Mouse (Mus musculus) midbrain, embryonic 11.5 days (tissue): ENCODE data around the gene Gm525. TPM values are rescaled to one million over a fixed set of nuclear protein-coding genes. Genes with fewer than 3 reads are reported as not detected.
"Not testable (repeated sequence)": the region's sequence is repeated elsewhere in the genome, so short reads cannot be mapped to it uniquely, and the experiment has no call there.

Experiments used
- ATAC-seq: fragments of 200-750 bp; cut with Nextera tagmentation; 2 replicates; pipeline ENCODE4 v1.8.0; 2017; ENCODE audit warnings: moderate TSS enrichment, moderate library complexity; ENCODE audit not compliant: low FRiP score
- DNase-seq: peaks from one replicate; pipeline ENCODE4 v3.0.0; 2015; ENCODE audit warnings: low spot score; ENCODE audit errors: missing footprints
- H3K27ac ChIP-seq: fragments of 300-500 bp; sonication (generic); 2 replicates; pipeline ENCODE4 v1.5.1; 2014; ENCODE audit warnings: low read depth, low read length
- H3K27me3 ChIP-seq: fragments of 300-500 bp; sonication (generic); 2 replicates; pipeline ENCODE4 v1.6.1; 2014; ENCODE audit warnings: mild to moderate bottlenecking, low read length, moderate library complexity, mixed read lengths; ENCODE audit not compliant: control insufficient read depth, insufficient read depth
- H3K36me3 ChIP-seq: fragments of 300-500 bp; sonication (generic); 2 replicates; pipeline ENCODE4 v1.6.1; 2014; ENCODE audit warnings: mild to moderate bottlenecking, low read length, moderate library complexity, mixed read lengths; ENCODE audit not compliant: control insufficient read depth, insufficient read depth
- H3K4me1 ChIP-seq: fragments of 300-500 bp; sonication (generic); 2 replicates; pipeline ENCODE4 v1.6.1; 2014; ENCODE audit warnings: low read length; ENCODE audit not compliant: control insufficient read depth, insufficient read depth
- H3K4me2 ChIP-seq: fragments of 300-500 bp; sonication (generic); 2 replicates; pipeline ENCODE4 v1.6.1; 2014; ENCODE audit warnings: mild to moderate bottlenecking, moderate library complexity
- H3K4me3 ChIP-seq: fragments of 300-500 bp; sonication (generic); 2 replicates; pipeline ENCODE4 v1.5.1; 2014; ENCODE audit warnings: low read depth, low read length
- H3K9ac ChIP-seq: fragments of 300-500 bp; sonication (generic); 2 replicates; pipeline ENCODE4 v1.6.1; 2014; ENCODE audit warnings: low read length
- H3K9me3 ChIP-seq: fragments of 300-500 bp; sonication (generic); 2 replicates; pipeline ENCODE4 v1.6.1; 2016; ENCODE audit warnings: low read length; ENCODE audit not compliant: control insufficient read depth
- WGBS: fragments of 180-500 bp; shearing (Covaris S2); extraction: QIAGEN DNeasy Blood & Tissue Kit; methylation state at CpG from one replicate; pipeline ENCODE4 v1.1.7; 2014; 5-methylcytosine and 5-hydroxymethylcytosine counted together
- polyA plus RNA-seq: library from polyadenylated mRNA; unstranded; fragments of >200 nt; fragmentation: Nextera tagmentation; extraction: Ambion mirVana; gene quantifications from 2 replicates; pipeline ENCODE4 v1.2.1, GENCODE M21; 2014

Gm525 gene
- polyA plus RNA-seq, 1 experiment from 2014 or later: not detected

- not testable (repeated sequence) for DNase-seq
- 82% methylated on average over 5 of the region's 5 CpGs for WGBS
Observed at GRCm38 (mm10) chr11:89081906-89082305, 8.3 kb downstream of the Gm525 start.

GRCm38 (mm10) chr11:89082691-89083090 is 9.1 kb downstream of the Gm525 start:
- H3K4me3 ChIP-seq, H3K27ac ChIP-seq, H3K27me3 ChIP-seq, H3K36me3 ChIP-seq, H3K9me3 ChIP-seq, ATAC-seq, H3K9ac ChIP-seq, H3K4me1 ChIP-seq, H3K4me2 ChIP-seq, DNase-seq: not testable (repeated sequence)
- 88% methylated on average over 3 of the region's 3 CpGs for WGBS

More at GRCm38 (mm10) chr11:89081906-89082305, 8.3 kb downstream of the Gm525 start:
- H3K36me3 ChIP-seq, H3K9me3 ChIP-seq, H3K9ac ChIP-seq, H3K27ac ChIP-seq, H3K4me2 ChIP-seq, ATAC-seq, H3K4me3 ChIP-seq, H3K27me3 ChIP-seq, H3K4me1 ChIP-seq: not testable (repeated sequence)

GRCm38 (mm10) chr11:89084601-89085000 is 11.0 kb downstream of the Gm525 start:
- no peak overlapping the region for H3K4me3 ChIP-seq
- DNase-seq (no peak), ATAC-seq (no peak)
- H3K36me3 ChIP-seq: no peaks in the 10 kb centered on the region
- no peaks in the 10 kb centered on the region for H3K4me1 ChIP-seq
- no peak overlapping the region for H3K9ac ChIP-seq
- no peaks in the 10 kb centered on the region for H3K9me3 ChIP-seq
- H3K27me3 ChIP-seq: no peaks in the 10 kb centered on the region
- H3K4me2 ChIP-seq: no peak overlapping the region
- no peak overlapping the region for H3K27ac ChIP-seq
- WGBS: 48% methylated on average over 7 of the region's 7 CpGs

- H3K9ac ChIP-seq: no peak overlapping the region
- WGBS: 81% methylated on average over 10 of the region's 10 CpGs
Observed at GRCm38 (mm10) chr11:89086208-89086809, 12.7 kb downstream of the Gm525 start.

GRCm38 (mm10) chr11:89088754-89089153 is 15.1 kb downstream of the Gm525 start:
- Histone ChIP-seq H3K9me3 (no peaks in the 10 kb centered on the region), H3K4me1 (no peaks in the 10 kb centered on the region), H3K4me2 (no peak overlapping the region), H3K27me3 (no peaks in the 10 kb centered on the region), H3K36me3 (no peaks in the 10 kb centered on the region), H3K27ac (no peak overlapping the region), H3K4me3 (no peak overlapping the region), H3K9ac (no peak overlapping the region)
- ATAC-seq (no peak), DNase-seq (no peak)
- WGBS: 89% methylated on average over 4 of the region's 4 CpGs

More at GRCm38 (mm10) chr11:89086208-89086809, 12.7 kb downstream of the Gm525 start:
- Histone ChIP-seq H3K27me3 (no peaks in the 10 kb centered on the region), H3K27ac (no peak overlapping the region), H3K4me2 (no peak overlapping the region), H3K4me3 (no peak overlapping the region), H3K36me3 (no peaks in the 10 kb centered on the region), H3K4me1 (no peaks in the 10 kb centered on the region), H3K9me3 (no peaks in the 10 kb centered on the region)
- ATAC-seq (no peak), DNase-seq (no peak)

GRCm38 (mm10) chr11:89090359-89090758 is 16.7 kb downstream of the Gm525 start:
- not testable (repeated sequence) for H3K36me3 ChIP-seq, H3K27me3 ChIP-seq, DNase-seq, H3K4me3 ChIP-seq, H3K9ac ChIP-seq, H3K4me2 ChIP-seq, H3K27ac ChIP-seq, H3K9me3 ChIP-seq, H3K4me1 ChIP-seq, ATAC-seq
- 92% methylated on average over 6 of the region's 7 CpGs for WGBS

- H3K9ac ChIP-seq: no peak overlapping the region
- H3K4me2 ChIP-seq: no peak overlapping the region
- H3K4me3 ChIP-seq: no peak overlapping the region
- no peak overlapping the region for H3K27ac ChIP-seq
- DNase-seq: no peak
- H3K4me1 ChIP-seq: no peaks in the 10 kb centered on the region
- WGBS: 85% methylated on average over 9 of the region's 9 CpGs
- no peaks in the 10 kb centered on the region for H3K36me3 ChIP-seq
- ATAC-seq: no peak
- no peaks in the 10 kb centered on the region for H3K27me3 ChIP-seq
- H3K9me3 ChIP-seq: no peaks in the 10 kb centered on the region
Observed at GRCm38 (mm10) chr11:89092714-89093113, 19.1 kb downstream of the Gm525 start.

GRCm38 (mm10) chr11:89095306-89095705 is 21.7 kb downstream of the Gm525 start:
- ATAC-seq (no peak), DNase-seq (no peak)
- Histone ChIP-seq H3K27ac (no peak overlapping the region), H3K4me3 (no peak overlapping the region), H3K27me3 (no peaks in the 10 kb centered on the region), H3K9me3 (no peaks in the 10 kb centered on the region), H3K36me3 (no peaks in the 10 kb centered on the region), H3K4me2 (no peak overlapping the region), H3K4me1 (no peaks in the 10 kb centered on the region), H3K9ac (no peak overlapping the region)
- 86% methylated on average over 3 of the region's 3 CpGs for WGBS

- not testable (repeated sequence) for H3K36me3 ChIP-seq, H3K27me3 ChIP-seq, H3K4me2 ChIP-seq, DNase-seq, H3K4me3 ChIP-seq, H3K27ac ChIP-seq, H3K9ac ChIP-seq, H3K4me1 ChIP-seq, ATAC-seq, H3K9me3 ChIP-seq
- WGBS: 91% methylated on average over 10 of the region's 10 CpGs
Observed at GRCm38 (mm10) chr11:89097292-89097691, 23.7 kb downstream of the Gm525 start.
